Mouse (Mus musculus) intestine, postnatal 0 days (tissue): ENCODE results near the gene Gm28043. TPM values are rescaled to one million over a fixed set of nuclear protein-coding genes. Genes with fewer than 3 reads are reported as not detected.

Experiments used
- ATAC-seq: fragments of 200-750 bp; cut with Nextera tagmentation; 2 replicates; pipeline ENCODE4 v1.8.0; 2017; ENCODE audit warnings: mild to moderate bottlenecking, moderate TSS enrichment, moderate library complexity
- H3K27ac ChIP-seq: fragments of 300-500 bp; sonication (generic); 2 replicates; pipeline ENCODE4 v1.5.1; 2014; ENCODE audit warnings: mild to moderate bottlenecking, low read depth, low read length, moderate library complexity
- H3K27me3 ChIP-seq: fragments of 300-500 bp; sonication (generic); replicated peaks from 2 replicates; pipeline ENCODE4 v1.6.1; 2014; ENCODE audit warnings: low read length, mixed read lengths; ENCODE audit not compliant: control insufficient read depth, insufficient read depth
- H3K36me3 ChIP-seq: fragments of 300-500 bp; sonication (generic); 2 replicates; pipeline ENCODE4 v1.6.1; 2014; ENCODE audit warnings: mild to moderate bottlenecking, moderate library complexity; ENCODE audit not compliant: control insufficient read depth, insufficient read depth
- H3K4me1 ChIP-seq: fragments of 300-500 bp; sonication (generic); replicated peaks from 2 replicates; pipeline ENCODE4 v1.6.1; 2014; ENCODE audit warnings: antibody characterized with exemption, low read length, mixed read lengths; ENCODE audit not compliant: control insufficient read depth, insufficient read depth
- H3K4me2 ChIP-seq: fragments of 300-500 bp; sonication (generic); replicated peaks from 2 replicates; pipeline ENCODE4 v1.6.1; 2014; ENCODE audit warnings: low read depth, mild to moderate bottlenecking, moderate library complexity
- H3K4me3 ChIP-seq: fragments of 300-500 bp; sonication (generic); 2 replicates; pipeline ENCODE4 v1.5.1; 2014; ENCODE audit warnings: low read depth, low read length
- H3K9ac ChIP-seq: fragments of 300-500 bp; sonication (generic); 2 replicates; pipeline ENCODE4 v1.6.1; 2014; ENCODE audit warnings: mild to moderate bottlenecking, low read depth, low read length
- H3K9me3 ChIP-seq: fragments of 300-500 bp; sonication (generic); 2 replicates; pipeline ENCODE4 v1.6.1; 2016; ENCODE audit warnings: mixed run types; ENCODE audit not compliant: control insufficient read depth
- CTCF ChIP-seq: sonication (generic); IDR thresholded peaks from 2 replicates; pipeline ENCODE4 v1.5.1; 2016; ENCODE audit warnings: low read depth, mild to moderate bottlenecking, control low read depth, antibody characterized with exemption, moderate library complexity
- WGBS: fragments of 180-500 bp; shearing (Covaris S2); extraction: QIAGEN DNeasy Blood & Tissue Kit; methylation state at CpG from one replicate; pipeline ENCODE4 v1.1.7; 2014; 5-methylcytosine and 5-hydroxymethylcytosine counted together
- polyA plus RNA-seq: library from polyadenylated mRNA; unstranded; fragments of >200 nt; fragmentation: Nextera tagmentation; extraction: Ambion mirVana; gene quantifications from 2 replicates; pipeline ENCODE4 v1.2.1, GENCODE M21; 2015

Gene Gm28043
- polyA plus RNA-seq, 1 experiment from 2014 or later, result 0.82 TPM

DNA sequence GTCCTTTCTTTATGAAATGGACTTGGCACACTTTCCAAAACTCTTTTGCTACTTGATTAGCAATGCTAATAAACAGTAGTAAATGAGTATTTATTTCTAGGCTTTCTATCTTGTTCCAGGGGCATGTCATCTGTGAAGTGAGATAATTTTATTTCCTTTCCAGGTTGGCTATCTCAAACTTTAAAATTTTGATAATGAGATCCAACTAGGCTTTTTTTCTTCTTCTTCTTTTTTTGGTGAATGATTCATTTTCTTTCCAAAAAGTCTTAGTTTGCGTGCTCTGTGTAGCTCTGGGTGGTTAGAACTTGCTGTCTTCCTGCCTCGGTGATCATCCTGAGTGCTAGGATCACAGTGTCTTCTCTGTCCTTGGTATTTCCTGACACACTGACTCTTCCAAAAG is 78.2 kb downstream of the Gm28043 start:
- H3K4me1 ChIP-seq, result no peaks in the 10 kb centered on the region
- ATAC-seq, result no peak
- H3K27me3 ChIP-seq, result no peaks in the 10 kb centered on the region
- H3K9me3 ChIP-seq, result no peaks in the 10 kb centered on the region
- no peak overlapping the region for H3K27ac ChIP-seq
- no peak overlapping the region for H3K4me3 ChIP-seq
- 90% methylated on average over 2 of the region's 2 CpGs for WGBS
- H3K36me3 ChIP-seq, result peaks cover 80% of the 10 kb centered on the region
- no peak overlapping the region for H3K4me2 ChIP-seq
- TF ChIP-seq CTCF, result no peak
- no peak overlapping the region for H3K9ac ChIP-seq

DNA sequence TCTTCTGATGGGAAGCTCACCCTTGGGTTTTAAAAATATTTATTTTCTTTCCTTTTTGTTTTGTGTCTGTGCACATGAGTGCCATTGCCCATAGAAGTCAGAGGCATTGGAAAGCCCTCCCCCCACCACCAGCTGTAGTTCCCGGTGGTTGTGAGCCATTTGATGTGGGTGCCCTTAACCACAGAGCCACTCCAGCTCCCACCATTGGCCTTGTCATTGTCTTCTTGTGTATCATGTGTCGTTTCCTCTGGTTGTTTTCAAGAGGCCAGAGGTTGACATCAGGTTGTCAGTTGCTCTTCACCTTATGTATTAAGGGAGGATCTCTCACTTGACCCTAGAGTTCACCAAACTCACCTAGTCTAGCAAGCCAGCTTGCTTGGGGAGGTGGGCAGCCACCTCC is 78.9 kb downstream of the Gm28043 start:
- Histone ChIP-seq H3K4me1 (no peaks in the 10 kb centered on the region), H3K9me3 (no peaks in the 10 kb centered on the region), H3K9ac (no peak overlapping the region), H3K4me2 (no peak overlapping the region), H3K4me3 (no peak overlapping the region), H3K27ac (no peak overlapping the region), H3K27me3 (no peaks in the 10 kb centered on the region), H3K36me3 (peaks cover 81% of the 10 kb centered on the region)
- no peak for TF ChIP-seq CTCF
- 83% methylated on average over 2 of the region's 2 CpGs for WGBS
- ATAC-seq, result no peak

DNA sequence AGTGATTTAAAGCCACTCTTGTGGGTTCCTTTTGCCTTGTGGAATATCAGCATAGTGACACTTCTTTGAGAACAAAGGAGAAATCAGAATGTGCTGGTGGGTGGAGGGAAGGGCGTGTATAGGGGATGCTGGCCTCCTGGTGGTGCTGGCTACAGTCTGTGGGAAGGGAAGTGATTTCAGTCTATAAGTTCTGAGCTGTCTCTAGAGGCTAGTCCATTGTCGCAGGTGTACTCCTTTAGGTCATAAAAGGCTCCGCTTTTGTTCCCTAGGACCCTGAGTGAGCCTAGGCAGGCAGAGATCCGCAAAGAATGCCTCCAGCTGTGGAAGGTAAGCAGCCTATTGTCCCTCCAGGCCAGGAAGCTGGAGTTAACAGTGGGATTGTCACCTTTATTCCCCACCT is 79.8 kb downstream of the Gm28043 start:
- Histone ChIP-seq H3K4me3 (no peak overlapping the region), H3K27ac (no peak overlapping the region), H3K36me3 (peaks cover 83% of the 10 kb centered on the region), H3K9ac (no peak overlapping the region), H3K4me2 (no peak overlapping the region), H3K9me3 (no peaks in the 10 kb centered on the region), H3K4me1 (no peaks in the 10 kb centered on the region), H3K27me3 (no peaks in the 10 kb centered on the region)
- ATAC-seq, result no peak
- WGBS, result 78% methylated on average over 4 of the region's 4 CpGs
- no peak for TF ChIP-seq CTCF

DNA sequence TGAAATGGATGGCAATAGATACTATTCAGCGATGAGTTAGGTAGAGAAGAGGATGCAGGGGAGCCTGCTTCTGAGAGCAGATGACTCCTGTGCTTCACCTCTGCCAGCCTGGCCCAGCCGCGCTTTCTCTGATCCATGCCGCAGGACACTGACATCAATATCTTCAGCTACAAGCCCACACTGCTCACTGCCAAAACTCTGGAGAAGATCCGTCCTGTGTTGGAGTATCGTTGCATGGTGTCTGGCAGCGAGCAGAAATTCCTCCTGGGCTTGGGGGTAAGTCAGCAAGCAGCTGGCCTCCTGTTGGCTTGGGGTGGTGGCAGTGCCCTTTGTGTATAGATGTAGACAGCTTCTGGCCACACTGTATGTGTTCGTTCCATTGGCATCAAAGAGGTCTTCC is 82.3 kb downstream of the Gm28043 start:
- 98% methylated on average over 8 of the region's 8 CpGs for WGBS
- Histone ChIP-seq H3K4me1 (no peaks in the 10 kb centered on the region), H3K27ac (no peak overlapping the region), H3K27me3 (no peaks in the 10 kb centered on the region), H3K9me3 (no peaks in the 10 kb centered on the region), H3K36me3 (peaks cover 83% of the 10 kb centered on the region), H3K4me2 (no peak overlapping the region), H3K4me3 (no peak overlapping the region), H3K9ac (no peak overlapping the region)
- ATAC-seq, result no peak
- no peak for TF ChIP-seq CTCF

DNA sequence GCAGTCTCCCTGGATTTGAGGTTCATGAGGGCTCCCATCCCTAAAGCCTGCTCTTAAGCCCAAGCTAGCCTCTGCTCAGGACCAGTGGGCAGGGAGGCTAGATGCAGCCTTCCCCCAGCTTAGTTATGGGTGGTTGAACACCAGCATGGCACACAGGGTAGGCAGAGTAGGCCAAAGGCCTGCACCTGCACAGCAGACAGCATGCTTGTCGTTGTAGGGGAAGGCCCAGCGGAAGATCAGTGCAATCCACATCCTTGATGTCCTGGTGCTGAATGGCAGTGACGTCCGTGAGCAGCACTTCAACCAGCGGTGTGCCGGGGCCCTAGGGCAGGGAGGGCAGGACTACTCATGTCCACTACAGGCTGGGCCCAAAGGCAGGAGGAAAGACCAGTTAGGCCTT is 83.7 kb downstream of the Gm28043 start:
- Histone ChIP-seq H3K4me1 (no peaks in the 10 kb centered on the region), H3K4me3 (no peak overlapping the region), H3K4me2 (no peak overlapping the region), H3K9ac (no peak overlapping the region), H3K27me3 (no peaks in the 10 kb centered on the region), H3K27ac (no peak overlapping the region), H3K36me3 (peaks cover 81% of the 10 kb centered on the region), H3K9me3 (no peaks in the 10 kb centered on the region)
- TF ChIP-seq CTCF, result no peak
- 87% methylated on average over 6 of the region's 6 CpGs for WGBS
- ATAC-seq, result no peak

DNA sequence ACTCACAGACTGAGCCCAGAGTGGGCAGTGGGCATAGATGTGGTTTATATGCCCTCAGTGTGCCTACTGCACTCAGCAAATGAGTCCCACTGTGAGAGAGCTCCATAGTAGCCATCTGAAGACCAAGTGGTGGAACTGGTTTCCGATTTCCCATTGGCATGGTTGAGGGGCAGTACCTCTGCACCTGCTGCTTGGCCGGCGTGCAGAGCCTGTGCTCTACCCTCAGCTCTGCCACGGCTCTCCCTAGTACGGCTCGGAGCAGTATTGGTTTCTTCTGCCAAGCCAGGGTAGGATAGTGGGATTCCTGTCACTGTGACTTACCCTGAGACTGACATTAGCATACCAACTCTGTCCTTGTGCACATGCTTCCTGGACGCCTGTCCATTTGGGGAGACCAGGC is 85.9 kb downstream of the Gm28043 start:
- 93% methylated on average over 7 of the region's 7 CpGs for WGBS

DNA sequence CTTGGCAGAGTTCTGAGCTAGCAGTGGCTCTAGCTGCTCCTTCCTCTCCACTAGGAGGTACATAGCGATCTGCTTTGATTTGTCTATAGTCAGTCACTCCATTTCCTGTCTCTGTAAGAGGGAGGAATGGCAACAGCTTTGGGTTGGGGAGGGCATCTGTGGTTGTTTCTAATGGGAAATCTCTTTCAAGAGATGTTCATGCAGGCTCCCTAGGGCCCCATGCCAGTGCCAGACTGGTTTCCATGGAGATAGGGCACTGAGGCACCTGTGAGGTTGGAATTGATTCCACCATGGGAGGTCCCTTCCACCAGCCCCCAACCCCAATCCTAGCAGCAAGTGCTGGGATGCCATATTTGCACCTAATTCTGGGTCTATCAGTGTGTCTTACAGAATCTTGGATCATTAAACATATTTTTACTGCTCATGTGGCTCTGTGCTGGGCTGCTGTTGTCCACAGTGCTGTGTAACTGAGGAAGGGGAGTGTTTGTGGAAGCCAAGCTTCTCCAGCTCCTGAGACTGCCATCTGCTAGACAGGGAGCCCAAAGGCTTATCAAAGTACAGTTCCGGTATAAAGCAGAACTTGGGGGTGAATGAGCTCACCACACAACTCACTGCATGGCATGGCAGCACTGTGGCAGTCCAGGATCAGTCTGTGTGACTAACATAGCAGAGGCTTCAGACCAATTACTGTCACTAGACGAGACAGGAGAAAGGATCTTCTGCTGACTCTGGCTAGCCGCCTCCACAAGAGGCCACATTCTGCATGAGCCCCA is 88.4 kb downstream of the Gm28043 start:
- no peak for ATAC-seq
- no peaks in the 10 kb centered on the region for H3K9me3 ChIP-seq
- H3K9ac ChIP-seq, result no peak overlapping the region
- no peaks in the 10 kb centered on the region for H3K27me3 ChIP-seq
- no peak overlapping the region for H3K4me2 ChIP-seq
- peaks cover 58% of the 10 kb centered on the region for H3K36me3 ChIP-seq
- no peaks in the 10 kb centered on the region for H3K4me1 ChIP-seq
- TF ChIP-seq CTCF, result no peak
- no peak overlapping the region for H3K27ac ChIP-seq
- no peak overlapping the region for H3K4me3 ChIP-seq
- 82% methylated on average over 4 of the region's 4 CpGs for WGBS

More for the DNA sequence above, 85.9 kb downstream of the Gm28043 start:
- Histone ChIP-seq H3K9ac (no peak overlapping the region), H3K4me1 (no peaks in the 10 kb centered on the region), H3K27me3 (no peaks in the 10 kb centered on the region), H3K4me3 (no peak overlapping the region), H3K9me3 (no peaks in the 10 kb centered on the region), H3K4me2 (no peak overlapping the region), H3K36me3 (peaks cover 73% of the 10 kb centered on the region), H3K27ac (no peak overlapping the region)
- no peak for ATAC-seq
- TF ChIP-seq CTCF, result no peak
